Mouse (Mus musculus) heart, postnatal 0 days (tissue): ENCODE data around the gene Stat5a.

ENCODE experiments used
- CTCF ChIP-seq: IDR thresholded peaks from 2 replicates; pipeline ENCODE4 v1.5.1; 2016; ENCODE audit warnings: antibody characterized with exemption, control low read depth, low read depth
- EP300 ChIP-seq: IDR thresholded peaks from 2 replicates; pipeline ENCODE4 v1.6.1; 2016; ENCODE audit warnings: antibody characterized with exemption, low read depth

GRCm38 (mm10) chr11:100836923-100837702 is 22.0 kb upstream of the Stat5a start:
- peak; percentile 32; the same call in 1 of the 2 replicates for TF ChIP-seq CTCF
- TF ChIP-seq EP300: no peak
